ENCODE assay signal across 7 mouse cellular contexts in genomic region chr11:106233978-106234377, GRCm38 (mm10). TPM values are rescaled to one million over a fixed set of nuclear protein-coding genes. Genes with fewer than 3 reads are reported as not detected.
A peak's percentile ranks its signal among the peaks of the same experiment; 100 is the strongest.
DNase-seq lines count a peak whose midpoint lies in the region; ATAC-seq and TF ChIP-seq lines count a peak whose summit lies in the region.
"Not testable (repeated sequence)": the region's sequence is repeated elsewhere in the genome, so short reads cannot be mapped to it uniquely, and the experiment has no call there.

No protein-coding gene starts in this region.

- H3K36me3 ChIP-seq in lung, postnatal 0 days (ENCODE audit: insufficient read depth, low read length) = peaks cover 26% of the 10 kb centered on the region

- in situ Hi-C loops in Patski (cut with MboI; ENCODE audit: low pct_unique_long_range_greater_than_20kb) = not testable (repeated sequence)

- H3K4me2 ChIP-seq in lung, postnatal 0 days (replicated peaks; ENCODE audit: low read depth, low read length) = not testable (repeated sequence)

- not testable (repeated sequence) for H3K4me1 ChIP-seq in lung, postnatal 0 days (ENCODE audit: insufficient read depth, low read depth, low read length)

- H3K27me3 ChIP-seq in Patski; lung, postnatal 0 days (replicated peaks; ENCODE audit: insufficient read depth, low read length): not testable (repeated sequence)

- CTCF ChIA-PET in Patski (lab: Charles Lee) = not testable (repeated sequence)

- H3K4me3 ChIP-seq in left cerebral cortex, adult 2 months; lung, postnatal 0 days (ENCODE audit: low read depth, low read length): not testable (repeated sequence)

- not testable (repeated sequence) for H3K27ac ChIP-seq in left cerebral cortex, adult 2 months; lung, postnatal 0 days (ENCODE audit: low read length)

- not testable (repeated sequence) for TF ChIP-seq EP300 in lung, postnatal 0 days (IDR thresholded peaks at IDR 0.05)

- not testable (repeated sequence) for H3K9me3 ChIP-seq in lung, postnatal 0 days (ENCODE audit: low read length)

- WGBS in lung, postnatal 0 days = 75% methylated on average over 8 of the region's 8 CpGs

- ATAC-seq in Patski; lung, postnatal 0 days: not testable (repeated sequence)

- POLR2A ChIA-PET in Patski (lab: Charles Lee) = not testable (repeated sequence)

- not testable (repeated sequence) for H3K9ac ChIP-seq in lung, postnatal 0 days (replicated peaks; ENCODE audit: low read depth)

- peak; percentile 65 for TF ChIP-seq CTCF in Patski (IDR thresholded peaks at IDR 0.05)
- peak; percentile 41 for TF ChIP-seq CTCF in left cerebral cortex, adult 2 months (IDR thresholded peaks at IDR 0.05)
- TF ChIP-seq CTCF in lung, postnatal 0 days (IDR thresholded peaks at IDR 0.05) = peak; percentile 42

- DNase-seq in B cell, adult 2 months = peak; percentile 36 to 50
- DNase-seq in Patski (ENCODE audit: low read depth, low spot score); left cerebral cortex, adult 2 months (ENCODE audit: extremely low spot score in 1 of 2, low spot score in 2 of 2); lung, postnatal 0 days (ENCODE audit: low spot score): not testable (repeated sequence)
- DNase-seq in heart, adult 11 months = peak; percentile 29
- peak; percentile 26 for DNase-seq in induced T-regulatory cell, adult 2 months (ENCODE audit: low read depth)
- peak; percentile 22 for DNase-seq in thymus, postnatal 14 days

- intact Hi-C loops in left cerebral cortex, adult 2 months (cut with DNase I) = not testable (repeated sequence)

RNA-seq across cellular contexts. Expression of gene Ddx42, which starts 17.3 kb away (rescaled TPM):
- 62.9 TPM for polyA plus RNA-seq in Patski (2021)
- 10 to 100 TPM; 63.4 to 68.7 TPM for total RNA-seq in left cerebral cortex, adult 2 months (2021)
- 35.3 and 38.4 TPM in 2 replicates for polyA plus RNA-seq in lung, postnatal 0 days (2015; fragmentation: Nextera tagmentation; extraction: Ambion mirVana)

RNA-seq across cellular contexts. Expression of gene Ccdc47, which starts 17.8 kb away (rescaled TPM):
- 136 TPM for polyA plus RNA-seq in Patski (2021)
- 10 to 100 TPM; 83.2 to 84.8 TPM for total RNA-seq in left cerebral cortex, adult 2 months (2021)
- 67.7 and 71.1 TPM in 2 replicates for polyA plus RNA-seq in lung, postnatal 0 days (2015; fragmentation: Nextera tagmentation; extraction: Ambion mirVana)

RNA-seq across cellular contexts. Expression of gene Ftsj3, which starts 21.9 kb away (rescaled TPM):
- polyA plus RNA-seq in Patski (2021) = 68.3 TPM
- 10 to 100 TPM; 30.1 to 31.1 TPM for total RNA-seq in left cerebral cortex, adult 2 months (2021)
- 18.7 and 19.0 TPM in 2 replicates for polyA plus RNA-seq in lung, postnatal 0 days (2015; fragmentation: Nextera tagmentation; extraction: Ambion mirVana)

RNA-seq across cellular contexts. Expression of gene Psmc5, which starts 22.0 kb away (rescaled TPM):
- polyA plus RNA-seq in Patski (2021) = 181 TPM
- 100 to 1,000 TPM; 187 to 209 TPM for total RNA-seq in left cerebral cortex, adult 2 months (2021)
- polyA plus RNA-seq in lung, postnatal 0 days (2015; fragmentation: Nextera tagmentation; extraction: Ambion mirVana) = 150 and 153 TPM in 2 replicates

RNA-seq across cellular contexts. Expression of gene Strada, which starts 32.0 kb away (rescaled TPM):
- polyA plus RNA-seq in Patski (2021) = 23.3 TPM
- total RNA-seq in left cerebral cortex, adult 2 months (2021) = 10 to 100 TPM; 30.9 to 31.5 TPM
- polyA plus RNA-seq in lung, postnatal 0 days (2015; fragmentation: Nextera tagmentation; extraction: Ambion mirVana) = 14.9 and 15.4 TPM in 2 replicates
